Mouse (Mus musculus) layer of hippocampus, adult 9-10 months (tissue): Measurements from ENCODE around the gene Btbd35f21.
"Not testable (repeated sequence)": the region's sequence is repeated elsewhere in the genome, so short reads cannot be mapped to it uniquely, and the experiment has no call there.

Source experiments
- DNase-seq: peaks from one replicate; pipeline ENCODE4 v3.0.0; 2022; ENCODE audit warnings: low spot score

Gene Btbd35f21

GRCm38 (mm10) chrX:32725809-32726208 lies at the start of gene Btbd35f21:
Gene Btbd35f21, plus strand, starts transcription at chrX:32726109.
- not testable (repeated sequence) for DNase-seq
